Mouse (Mus musculus): ENCODE measurements at regions not wholly inside any gene's neighbourhood (a gene's known extent, or its start where the extent isn't known, plus 50 kb on each side); places are given as distances from the start of the nearest gene placed in this dataset.

DNA sequence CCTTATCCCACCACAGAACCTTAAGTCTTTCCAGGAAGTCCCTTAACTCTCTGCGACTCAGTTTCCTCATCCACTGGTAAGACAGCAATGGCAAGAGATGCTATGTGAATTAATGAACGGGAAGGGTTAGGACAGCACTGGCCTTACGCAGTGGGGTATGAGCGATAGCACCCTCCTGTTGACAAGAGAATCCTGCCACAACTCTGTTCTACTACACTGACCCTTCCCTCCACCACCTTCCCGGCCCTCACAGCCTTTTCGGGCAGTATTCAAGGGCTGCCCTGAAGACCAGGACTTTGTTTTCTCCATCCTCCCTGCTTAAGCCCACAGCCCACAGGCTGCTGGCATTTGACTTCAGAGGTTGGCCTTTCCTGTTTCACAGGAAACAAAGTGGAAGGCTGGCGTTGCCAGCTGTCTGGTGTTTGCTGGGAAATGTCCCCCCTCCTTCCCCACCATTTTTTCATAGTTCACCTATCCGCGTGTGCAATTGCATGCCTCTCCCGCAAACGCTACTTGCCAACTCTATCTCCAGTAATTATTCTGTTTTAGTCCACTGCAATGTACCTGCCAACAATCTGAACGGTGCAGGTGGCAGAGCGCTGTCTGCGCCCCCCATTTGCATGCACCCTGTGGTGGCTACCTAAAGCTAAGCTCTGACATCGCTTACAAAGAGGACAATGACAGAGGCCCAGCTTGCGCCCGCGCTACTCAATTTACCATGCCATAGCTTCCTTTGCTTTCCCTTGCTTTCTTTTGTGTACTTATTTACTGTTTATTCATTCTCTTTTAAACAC lies 251.2 kb upstream of the Sp8 start:
- Histone ChIP-seq H3K36me3 (no peaks in the 10 kb centered on the region), H3K4me2 (replicated peaks) (peak overlapping the region; percentile 52), H3K27me3 (no peaks in the 10 kb centered on the region), H3K4me3 (replicated peaks) (peak overlapping the region; percentile 26), H3K9me3 (no peaks in the 10 kb centered on the region), H3K9ac (replicated peaks) (peak overlapping the region; percentile 49; the same call in 1 of the 2 replicates), H3K4me1 (replicated peaks) (peaks cover 8% of the 10 kb centered on the region), H3K27ac (no peak overlapping the region)
- 20% methylated on average over 18 of the region's 18 CpGs for WGBS
- peak; percentile 55; the same call in 1 of the 2 replicates for ATAC-seq

DNA sequence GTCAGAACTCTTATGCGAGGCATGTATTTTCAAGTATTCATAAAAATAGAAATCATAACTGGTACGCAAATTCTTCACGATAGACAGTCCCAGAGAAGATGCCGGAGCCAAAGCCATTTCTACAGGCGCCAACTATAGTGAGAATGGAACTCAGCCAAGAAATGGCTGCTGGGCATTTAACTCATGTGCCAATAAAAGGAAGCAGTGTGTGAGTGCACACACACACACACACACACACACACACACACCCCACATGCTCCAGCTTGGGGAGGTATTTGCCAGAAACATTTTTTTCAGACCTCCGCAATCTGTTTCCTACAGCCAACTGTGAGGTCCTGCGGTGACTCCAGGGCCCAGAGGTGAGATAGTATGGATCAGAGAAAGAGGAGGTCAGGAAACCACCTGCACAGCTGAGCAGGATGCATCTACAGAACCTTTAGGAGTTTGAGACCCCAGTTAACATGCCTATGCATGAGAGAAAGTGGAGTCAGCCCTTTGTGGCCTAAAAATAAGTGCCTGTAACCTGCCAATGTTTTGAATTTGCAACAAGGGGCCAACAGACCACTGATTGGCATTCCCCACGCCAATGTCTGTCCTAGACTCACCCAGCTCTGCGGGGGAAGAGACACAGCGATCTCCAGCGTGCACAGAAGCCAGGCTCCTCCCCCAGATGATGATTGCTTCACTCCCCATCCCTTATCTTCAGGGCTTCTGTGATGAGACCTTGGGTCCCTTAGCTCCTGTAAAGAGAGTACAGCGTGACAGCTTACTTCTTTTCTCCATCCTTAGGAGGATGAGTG lies 262.1 kb upstream of the Sp8 start:
- Histone ChIP-seq H3K36me3 (no peaks in the 10 kb centered on the region), H3K4me3 (replicated peaks) (no peak overlapping the region), H3K27ac (no peak overlapping the region), H3K4me2 (replicated peaks) (no peak overlapping the region), H3K9me3 (no peaks in the 10 kb centered on the region; the same call in 1 of the 2 replicates), H3K27me3 (0 out of 2 replicates have a peak, but pooled peaks cover 2% of the 10 kb centered on the region), H3K9ac (replicated peaks) (no peak overlapping the region), H3K4me1 (replicated peaks) (0 out of 2 replicates have a peak, but pooled peaks cover 4% of the 10 kb centered on the region)
- 78% methylated on average over 12 of the region's 12 CpGs for WGBS
- ATAC-seq = no peak

DNA sequence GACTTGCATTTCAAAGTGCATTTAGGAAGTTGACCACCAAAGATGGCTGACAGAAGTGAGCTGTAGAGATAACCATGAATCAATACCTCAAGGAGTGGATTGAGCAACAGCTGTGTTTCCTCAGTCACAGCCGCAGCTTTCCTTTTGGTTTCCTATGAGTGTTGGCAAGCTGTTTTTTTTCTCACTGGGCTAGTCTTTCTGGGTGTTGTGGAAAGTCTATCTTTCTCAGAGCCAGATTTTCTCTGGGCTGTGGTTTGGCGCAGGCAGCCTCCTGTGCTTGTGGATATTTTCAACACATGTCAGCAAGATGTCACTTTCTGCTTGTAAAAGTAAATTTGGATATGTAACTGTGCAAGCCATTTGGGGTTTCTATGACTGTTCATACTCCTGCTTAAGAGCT lies 268.6 kb upstream of the Sp4 start:
- no peak for ATAC-seq

DNA sequence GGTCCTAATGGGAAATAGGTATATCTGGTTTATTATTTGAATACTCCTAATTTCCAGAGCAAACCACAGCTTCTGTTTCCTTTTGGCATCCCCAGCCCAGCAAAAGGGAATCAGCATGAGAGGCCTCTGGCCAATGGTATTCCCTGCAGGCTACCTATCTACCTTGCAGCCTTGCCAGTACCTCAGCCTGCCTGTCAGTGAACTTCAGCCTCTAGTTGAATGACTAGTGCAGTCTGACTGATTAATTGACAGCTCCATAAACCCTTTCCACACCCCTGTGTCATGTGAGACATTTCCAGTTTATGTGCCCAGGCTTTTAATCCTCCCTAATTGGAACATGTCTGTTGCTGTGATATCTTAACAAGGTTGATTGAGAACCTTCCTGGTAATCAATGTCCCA lies 265.4 kb upstream of the Sp4 start:
- no peak overlapping the region for H3K27ac ChIP-seq
- no peaks in the 10 kb centered on the region for H3K9me3 ChIP-seq
- H3K4me1 ChIP-seq (replicated peaks) = peaks cover 11% of the 10 kb centered on the region
- H3K27me3 ChIP-seq = no peaks in the 10 kb centered on the region
- no peak overlapping the region for H3K4me2 ChIP-seq (replicated peaks)
- ATAC-seq = no peak
- no peaks in the 10 kb centered on the region for H3K36me3 ChIP-seq
- no peak overlapping the region for H3K4me3 ChIP-seq (replicated peaks)
- H3K9ac ChIP-seq (replicated peaks) = no peak overlapping the region

More for the DNA sequence above, 268.6 kb upstream of the Sp4 start:
- Histone ChIP-seq H3K9ac (replicated peaks) (no peak overlapping the region), H3K4me3 (replicated peaks) (no peak overlapping the region), H3K27ac (no peak overlapping the region), H3K9me3 (no peaks in the 10 kb centered on the region), H3K27me3 (no peaks in the 10 kb centered on the region), H3K4me2 (replicated peaks) (no peak overlapping the region), H3K4me1 (replicated peaks) (peaks cover under 1% of the 10 kb centered on the region), H3K36me3 (no peaks in the 10 kb centered on the region)
- WGBS = 96% methylated on average over 2 of the region's 2 CpGs

DNA sequence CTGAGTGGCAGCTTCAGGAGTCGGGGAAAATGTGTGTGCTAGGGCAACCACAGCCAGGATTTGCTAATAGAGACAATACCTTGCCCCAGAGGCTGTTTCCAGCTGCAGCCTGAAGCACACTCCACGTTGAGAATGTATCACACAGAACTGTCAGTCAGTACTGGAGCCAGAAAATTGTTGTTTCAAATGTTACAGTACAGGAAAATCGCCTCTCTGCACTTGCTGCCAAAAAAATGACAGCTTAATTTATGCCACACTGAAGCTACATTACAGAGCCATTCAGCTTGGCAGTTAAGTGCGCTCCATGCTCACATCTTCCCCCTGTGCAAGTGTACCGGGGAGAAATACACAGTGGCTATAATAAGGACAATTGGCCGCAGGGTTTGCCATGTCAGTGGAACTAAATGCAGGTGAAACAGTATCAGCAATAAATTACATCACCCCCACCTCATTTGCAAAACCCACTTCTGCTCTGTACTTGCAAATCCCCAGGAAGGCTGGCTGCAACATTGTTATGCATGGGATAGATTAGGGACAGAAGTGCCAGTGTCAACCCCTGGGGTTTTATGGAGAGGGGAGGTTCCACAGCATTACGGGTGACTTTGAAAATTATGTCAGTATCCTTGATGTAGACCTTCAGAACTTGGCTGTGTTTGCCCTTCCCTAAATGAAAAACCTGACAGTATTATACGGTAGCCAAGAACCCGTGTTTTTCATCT lies 263.3 kb upstream of the Sp4 start:
- WGBS = 29% methylated on average over 9 of the region's 9 CpGs
- H3K4me1 ChIP-seq (replicated peaks) = peaks cover 11% of the 10 kb centered on the region
- peak; percentile 81 for ATAC-seq
- no peak overlapping the region for H3K4me2 ChIP-seq (replicated peaks)
- H3K4me3 ChIP-seq (replicated peaks) = no peak overlapping the region
- no peaks in the 10 kb centered on the region for H3K9me3 ChIP-seq
- no peaks in the 10 kb centered on the region for H3K27me3 ChIP-seq
- H3K27ac ChIP-seq = peak overlapping the region; percentile 61
- H3K9ac ChIP-seq (replicated peaks) = no peak overlapping the region
- no peaks in the 10 kb centered on the region for H3K36me3 ChIP-seq

DNA sequence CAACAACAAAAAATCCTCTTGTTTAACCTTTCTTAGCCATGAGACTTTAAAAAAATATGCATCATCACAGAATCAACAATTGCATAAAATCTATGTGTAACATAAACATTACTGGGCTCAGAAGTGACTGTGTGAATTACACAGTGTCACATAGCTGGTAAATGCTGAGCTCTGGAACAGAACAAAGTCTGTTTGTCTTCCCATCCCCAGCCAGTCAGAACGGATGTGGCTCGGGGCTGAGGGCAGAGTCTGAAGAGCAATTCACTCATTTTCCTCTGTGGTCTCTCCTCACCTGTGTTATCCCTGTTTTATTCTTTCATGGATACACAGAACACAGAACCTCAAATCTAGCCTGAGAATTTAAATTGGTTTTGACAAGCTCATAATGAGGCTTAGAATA lies 261.0 kb upstream of the Sp4 start:
- H3K9me3 ChIP-seq = no peaks in the 10 kb centered on the region
- no peak overlapping the region for H3K27ac ChIP-seq
- peaks cover 11% of the 10 kb centered on the region for H3K4me1 ChIP-seq (replicated peaks)
- ATAC-seq = no peak
- H3K36me3 ChIP-seq = no peaks in the 10 kb centered on the region
- H3K4me3 ChIP-seq (replicated peaks) = no peak overlapping the region
- H3K9ac ChIP-seq (replicated peaks) = no peak overlapping the region
- 36% methylated on average over 2 of the region's 2 CpGs for WGBS
- no peaks in the 10 kb centered on the region for H3K27me3 ChIP-seq
- H3K4me2 ChIP-seq (replicated peaks) = no peak overlapping the region

DNA sequence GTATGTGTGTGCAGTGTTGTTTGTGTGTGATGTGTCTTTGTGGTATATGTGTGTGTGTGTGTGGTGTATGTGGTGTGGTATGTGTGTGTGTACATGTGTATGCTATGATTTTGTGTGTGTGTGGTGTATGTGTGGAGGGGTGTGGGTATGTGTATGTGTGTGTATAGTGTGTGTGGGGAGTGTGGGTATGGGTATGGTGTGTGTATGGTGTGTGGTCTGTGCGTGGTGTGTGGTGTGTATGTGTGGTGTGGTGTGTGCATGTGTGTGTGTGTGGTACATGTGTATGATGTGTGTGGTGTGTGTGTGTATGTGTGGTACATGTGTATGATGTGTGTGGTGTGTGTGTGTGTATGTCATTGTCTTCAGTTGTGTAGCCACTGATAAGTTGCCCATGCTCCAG lies 247.8 kb upstream of the Sp4 start:
- Histone ChIP-seq H3K4me2 (replicated peaks) (no peak overlapping the region), H3K4me3 (replicated peaks) (no peak overlapping the region), H3K4me1 (replicated peaks) (no peaks in the 10 kb centered on the region), H3K27ac (no peak overlapping the region), H3K9me3 (no peaks in the 10 kb centered on the region), H3K36me3 (no peaks in the 10 kb centered on the region), H3K9ac (replicated peaks) (no peak overlapping the region), H3K27me3 (no peaks in the 10 kb centered on the region)
- WGBS = 92% methylated on average over 1 of the region's 1 CpGs
- 0 out of 2 replicates have a peak, but pooled peaks have one; percentile 24 for ATAC-seq

DNA sequence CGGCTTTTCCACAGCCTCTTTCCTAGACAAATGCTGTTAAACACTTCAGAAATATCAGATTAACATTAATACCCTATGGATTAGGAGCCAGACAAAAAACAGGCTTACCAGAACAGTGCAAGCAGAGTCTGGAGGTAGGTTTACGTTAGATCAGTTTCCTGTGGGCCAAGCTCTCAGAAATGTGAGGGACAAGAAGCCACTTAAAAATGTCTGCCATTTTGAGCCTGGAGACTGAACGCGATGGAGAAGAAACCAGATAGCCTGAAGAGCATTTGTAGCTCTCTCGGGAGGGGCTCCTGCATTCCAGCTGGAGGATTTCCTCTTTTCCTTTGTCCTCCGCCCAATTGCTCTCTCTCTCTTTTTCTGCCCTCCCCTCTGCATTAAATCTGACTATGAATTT lies 239.1 kb upstream of the Sp4 start:
- H3K4me2 ChIP-seq (replicated peaks) = no peak overlapping the region
- no peak overlapping the region for H3K9ac ChIP-seq (replicated peaks)
- no peak overlapping the region for H3K4me3 ChIP-seq (replicated peaks)
- no peak overlapping the region for H3K27ac ChIP-seq
- H3K4me1 ChIP-seq (replicated peaks) = no peaks in the 10 kb centered on the region; the same call in 1 of the 2 replicates
- H3K9me3 ChIP-seq = no peaks in the 10 kb centered on the region
- 27% methylated on average over 6 of the region's 6 CpGs for WGBS
- H3K36me3 ChIP-seq = no peaks in the 10 kb centered on the region
- ATAC-seq = no peak
- peaks cover 4% of the 10 kb centered on the region for H3K27me3 ChIP-seq

DNA sequence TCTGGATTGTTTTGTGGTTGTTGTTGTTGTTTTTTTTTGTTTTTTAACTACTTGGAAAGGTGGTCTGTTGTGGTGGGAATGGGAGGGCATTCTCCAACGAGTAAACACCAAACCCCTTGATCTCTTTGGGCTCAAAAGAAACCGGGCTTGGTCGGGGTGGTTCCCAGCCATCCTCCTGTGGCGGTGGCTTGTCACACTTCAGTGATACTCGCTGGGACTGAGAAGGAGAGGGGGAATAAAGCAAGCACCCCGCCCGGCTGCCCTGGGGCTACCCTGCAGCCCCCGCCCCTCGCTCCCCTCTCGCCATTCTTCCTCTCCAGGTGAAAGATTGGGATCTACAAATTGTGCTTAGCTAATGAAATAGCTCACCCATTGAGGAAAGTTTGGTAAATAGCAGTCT lies 229.3 kb upstream of the Sp4 start:
- H3K36me3 ChIP-seq = no peaks in the 10 kb centered on the region
- no peak overlapping the region for H3K27ac ChIP-seq
- no peak for ATAC-seq
- no peaks in the 10 kb centered on the region for H3K9me3 ChIP-seq
- peak overlapping the region; percentile 34 for H3K4me3 ChIP-seq (replicated peaks)
- peaks cover 16% of the 10 kb centered on the region for H3K4me1 ChIP-seq (replicated peaks)
- peaks cover 68% of the 10 kb centered on the region for H3K27me3 ChIP-seq
- peak overlapping the region; percentile 60 for H3K4me2 ChIP-seq (replicated peaks)
- H3K9ac ChIP-seq (replicated peaks) = peak overlapping the region; percentile 55; the same call in 1 of the 2 replicates
- WGBS = 1% methylated on average over 10 of the region's 10 CpGs

DNA sequence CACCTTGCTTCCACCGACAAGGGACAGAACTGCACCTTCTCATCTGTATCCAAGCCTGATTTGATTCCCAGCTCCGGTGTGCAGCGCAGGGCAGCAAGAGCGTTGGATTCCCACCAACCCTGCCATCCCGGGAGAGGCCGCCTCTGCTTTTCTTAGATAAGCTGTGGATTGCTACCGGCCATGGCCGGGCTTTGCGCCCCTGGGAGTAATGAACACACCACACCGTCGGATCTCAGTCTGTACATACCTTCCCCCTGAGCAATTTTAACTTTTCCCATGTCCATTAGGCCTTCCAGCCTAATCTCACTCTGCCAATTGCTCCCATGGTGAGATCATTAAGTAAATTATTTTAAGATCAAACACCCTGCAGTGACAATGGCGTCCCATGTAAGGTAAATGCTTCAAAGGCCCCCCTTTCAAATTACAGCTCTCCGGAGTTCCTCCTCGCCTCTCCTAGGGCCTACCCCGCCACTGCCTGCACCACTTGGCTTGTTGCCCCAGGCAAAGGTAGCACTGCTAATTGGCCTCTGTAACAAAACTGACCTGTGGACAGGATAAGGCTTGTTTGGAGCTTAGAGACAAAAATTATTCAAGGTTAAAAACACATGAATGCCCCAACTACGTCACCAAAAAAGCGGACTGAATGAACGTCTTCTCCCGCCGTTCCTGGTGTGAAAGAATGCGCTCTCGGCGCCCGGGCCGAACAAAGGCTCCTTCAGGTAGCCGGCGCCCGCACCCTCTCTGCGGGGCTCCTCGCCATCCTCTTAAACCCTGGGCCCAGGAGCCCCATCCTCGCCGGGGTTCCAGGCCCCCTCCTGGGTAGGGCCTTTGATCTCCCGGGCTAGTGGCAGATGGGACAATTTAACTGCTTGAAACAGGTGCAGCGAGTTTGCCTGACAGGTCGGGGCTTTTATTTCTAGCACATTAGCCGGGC lies 228.5 kb upstream of the Sp4 start:
- H3K9ac ChIP-seq (replicated peaks) = peak overlapping the region; percentile 55
- H3K27ac ChIP-seq = no peak overlapping the region
- H3K4me1 ChIP-seq (replicated peaks) = peaks cover 16% of the 10 kb centered on the region
- no peaks in the 10 kb centered on the region for H3K36me3 ChIP-seq
- peak; percentile 80 for ATAC-seq
- H3K27me3 ChIP-seq = peaks cover 69% of the 10 kb centered on the region
- WGBS = 5% methylated on average over 36 of the region's 36 CpGs
- peak overlapping the region; percentile 34 for H3K4me3 ChIP-seq (replicated peaks)
- no peaks in the 10 kb centered on the region for H3K9me3 ChIP-seq
- H3K4me2 ChIP-seq (replicated peaks) = peak overlapping the region; percentile 60

DNA sequence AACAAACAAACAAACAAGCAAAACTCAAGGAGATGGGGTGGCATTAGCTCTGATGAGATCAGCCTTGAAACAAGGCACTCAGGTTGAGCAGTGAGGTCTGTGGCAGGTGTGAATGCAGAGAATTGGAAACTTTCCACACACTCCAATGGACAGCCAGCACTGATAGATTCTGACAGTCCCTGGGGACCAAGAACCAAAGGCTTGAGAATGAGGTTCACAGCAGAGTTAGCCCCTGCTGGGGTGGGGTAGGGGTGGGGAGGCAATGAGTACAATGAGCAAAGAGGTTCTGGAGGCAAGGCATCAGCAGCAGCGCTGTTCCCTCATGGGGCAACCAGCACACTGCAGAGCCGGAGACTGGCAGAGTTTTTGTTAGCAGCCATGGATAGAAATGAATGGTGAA lies 220.5 kb upstream of the Sp4 start:
- ATAC-seq = peak; percentile 57; the same call in 1 of the 2 replicates
- WGBS = 27% methylated on average over 2 of the region's 2 CpGs

More for the DNA sequence above, 220.5 kb upstream of the Sp4 start:
- Histone ChIP-seq H3K36me3 (no peaks in the 10 kb centered on the region), H3K9ac (replicated peaks) (no peak overlapping the region), H3K4me1 (replicated peaks) (peaks cover 27% of the 10 kb centered on the region), H3K4me2 (replicated peaks) (no peak overlapping the region), H3K9me3 (no peaks in the 10 kb centered on the region), H3K4me3 (replicated peaks) (no peak overlapping the region), H3K27ac (no peak overlapping the region), H3K27me3 (peaks cover 25% of the 10 kb centered on the region)

Data from midbrain, embryonic 13.5 days (tissue).